Mouse (Mus musculus) megakaryocyte progenitor cell, adult 5-6 weeks (primary cell): ENCODE measurements around the gene Slco1a5. TPM values are rescaled to one million over a fixed set of nuclear protein-coding genes. Genes with fewer than 3 reads are reported as not detected.
"Not testable (repeated sequence)": the region's sequence is repeated elsewhere in the genome, so short reads cannot be mapped to it uniquely, and the experiment has no call there.

Experiments
- ATAC-seq: replicated peaks from 2 replicates; pipeline ENCODE4 v1.8.0; 2016; ENCODE audit warnings: mild to moderate bottlenecking, moderate TSS enrichment, inconsistent platforms; ENCODE audit not compliant: poor library complexity
- total RNA-seq, 2 experiments: library from RNA; stranded (forward) in 1 of 2; stranded (reverse) in 1 of 2; fragments of 157-497, 149-512 nt in 1 of 2; fragments of 200-1000 nt in 1 of 2; gene quantifications; 2 replicates each; pipeline versions ENCODE4 v1.2.3 to v1.2.4; 2015 to 2017

Slco1a5 gene
- total RNA-seq, 2 experiments from 2014 or later, result not detected

GRCm38 (mm10) chr6:142305076-142305475, 17.7 kb downstream of the Slco1a5 start:
- ATAC-seq, result no peak

- ATAC-seq, result no peak
Observed at GRCm38 (mm10) chr6:142298098-142298497, 24.7 kb downstream of the Slco1a5 start, which contains the start of gene Iapp. Gene Iapp, plus strand, starts transcription at chr6:142298423.

GRCm38 (mm10) chr6:142289413-142290118, 33.2 kb downstream of the Slco1a5 start:
- no peak for ATAC-seq

- ATAC-seq, result no peak
Observed at GRCm38 (mm10) chr6:142275721-142276442, 46.9 kb downstream of the Slco1a5 start.

- not testable (repeated sequence) for ATAC-seq
Observed at GRCm38 (mm10) chr6:142250738-142251307, 72.0 kb downstream of the Slco1a5 start.

- ATAC-seq, result no peak
Observed at GRCm38 (mm10) chr6:142245065-142245464, 77.7 kb downstream of the Slco1a5 start.

- ATAC-seq, result no peak
Observed at GRCm38 (mm10) chr6:142239468-142239867, 83.3 kb downstream of the Slco1a5 start.

- no peak for ATAC-seq
Observed at GRCm38 (mm10) chr6:142220138-142220537, 102.6 kb downstream of the Slco1a5 start.

- ATAC-seq, result no peak
Observed at GRCm38 (mm10) chr6:142211821-142212220, 111.0 kb downstream of the Slco1a5 start.

GRCm38 (mm10) chr6:142209749-142210148, 113.0 kb downstream of the Slco1a5 start:
- ATAC-seq, result no peak

- ATAC-seq, result no peak
Observed at GRCm38 (mm10) chr6:142208421-142208820, 114.4 kb downstream of the Slco1a5 start, which contains the start of gene Slco1a6. Gene Slco1a6, minus strand, starts transcription at chr6:142208521.

- no peak for ATAC-seq
Observed at GRCm38 (mm10) chr6:142200524-142200923, 122.3 kb downstream of the Slco1a5 start.

GRCm38 (mm10) chr6:142194245-142194644, 128.5 kb downstream of the Slco1a5 start:
- ATAC-seq, result no peak

GRCm38 (mm10) chr6:142191962-142192361, 130.8 kb downstream of the Slco1a5 start:
- ATAC-seq, result no peak

GRCm38 (mm10) chr6:142187426-142187825, 135.4 kb downstream of the Slco1a5 start:
- no peak for ATAC-seq

- no peak for ATAC-seq
Observed at GRCm38 (mm10) chr6:142185868-142186415, 136.8 kb downstream of the Slco1a5 start.

Other genes starting within 250 kb of the Slco1a5 start
- not detected in 2 replicates for gene Slco1a6, start 114.5 kb downstream of the Slco1a5 start, total RNA-seq (2015)
- gene Slco1a6, start 114.5 kb downstream of the Slco1a5 start, total RNA-seq (2017), result not detected in 2 replicates
- gene Iapp, start 24.6 kb downstream of the Slco1a5 start, total RNA-seq (2015), result not detected in 2 replicates
- gene Iapp, start 24.6 kb downstream of the Slco1a5 start, total RNA-seq (2017), result not detected in 2 replicates
- 11.1 and 11.3 TPM in 2 replicates for gene Pyroxd1, start 22.7 kb upstream of the Slco1a5 start, total RNA-seq (2015)
- 11.9 and 16.1 TPM in 2 replicates for gene Pyroxd1, start 22.7 kb upstream of the Slco1a5 start, total RNA-seq (2017)
- 32.8 and 53.8 TPM in 2 replicates for gene Recql, start 64.1 kb upstream of the Slco1a5 start, total RNA-seq (2015)
- gene Recql, start 64.1 kb upstream of the Slco1a5 start, total RNA-seq (2017), result 43.0 and 45.4 TPM in 2 replicates
- gene Golt1b, start 64.2 kb upstream of the Slco1a5 start, total RNA-seq (2015), result 32.4 and 36.8 TPM in 2 replicates
- 33.1 and 40.1 TPM in 2 replicates for gene Golt1b, start 64.2 kb upstream of the Slco1a5 start, total RNA-seq (2017)
- gene Spx, start 90.5 kb upstream of the Slco1a5 start, total RNA-seq (2015), result not detected in 2 replicates
- not detected in 2 replicates for gene Spx, start 90.5 kb upstream of the Slco1a5 start, total RNA-seq (2017)
- gene Gys2, start 150.1 kb upstream of the Slco1a5 start, total RNA-seq (2015), result not detected in 2 replicates
- not detected in 2 replicates for gene Gys2, start 150.1 kb upstream of the Slco1a5 start, total RNA-seq (2017)
- 66.8 and 67.4 TPM in 2 replicates for gene Ldhb, start 185.0 kb upstream of the Slco1a5 start, total RNA-seq (2015)
- gene Ldhb, start 185.0 kb upstream of the Slco1a5 start, total RNA-seq (2017), result 40.4 and 42.0 TPM in 2 replicates
- 0.05 TPM in 1 of 2 replicates, not detected in the other for gene Kcnj8, start 248.6 kb upstream of the Slco1a5 start, total RNA-seq (2015)
- not detected in 2 replicates for gene Kcnj8, start 248.6 kb upstream of the Slco1a5 start, total RNA-seq (2017)